Mouse (Mus musculus) C2C12 (cell line): ENCODE measurements around the gene Creg2. TPM values are rescaled to one million over a fixed set of nuclear protein-coding genes. Genes with fewer than 3 reads are reported as not detected.
"Not testable (repeated sequence)": the region's sequence is repeated elsewhere in the genome, so short reads cannot be mapped to it uniquely, and the experiment has no call there.

Experiments
- H3K27me3 ChIP-seq: one replicate; pipeline ENCODE4 v1.6.1; 2011; ENCODE audit not compliant: control insufficient read depth, insufficient read depth, insufficient read length
- H3K36me3 ChIP-seq: one replicate; pipeline ENCODE4 v1.6.1; 2011; ENCODE audit not compliant: control insufficient read depth, insufficient read depth
- H3K4me3 ChIP-seq: one replicate; pipeline ENCODE4 v1.5.1; 2011; ENCODE audit warnings: mild to moderate bottlenecking, control low read depth; ENCODE audit not compliant: poor library complexity, insufficient read depth, severe bottlenecking
- H3K79me2 ChIP-seq: one replicate; pipeline ENCODE4 v1.6.1; 2011; ENCODE audit not compliant: control insufficient read depth, insufficient read depth
- H3K79me3 ChIP-seq: one replicate; pipeline ENCODE4 v1.6.1; 2011; ENCODE audit warnings: low read depth, control low read depth
- H3ac ChIP-seq: one replicate; pipeline ENCODE3; 2011; ENCODE audit warnings: low read depth; ENCODE audit not compliant: control insufficient read depth, insufficient read length
- CEBPB ChIP-seq: IDR thresholded peaks from one replicate; pipeline ENCODE4 v1.6.1; 2011; ENCODE audit warnings: low read depth, mild to moderate bottlenecking, control low read depth, moderate library complexity
- CTCF ChIP-seq: IDR thresholded peaks from one replicate; pipeline ENCODE4 v1.5.1; 2011; ENCODE audit not compliant: control insufficient read depth, insufficient read depth, insufficient read length
- FOSL1 ChIP-seq: IDR thresholded peaks from one replicate; pipeline ENCODE4 v1.8.0; 2011; ENCODE audit warnings: mild to moderate bottlenecking, low read length; ENCODE audit not compliant: poor library complexity, insufficient read depth, severe bottlenecking
- MAX ChIP-seq: IDR thresholded peaks from one replicate; pipeline ENCODE4 v1.6.1; 2011; ENCODE audit warnings: mild to moderate bottlenecking, control low read depth
- MYOD1 ChIP-seq: IDR thresholded peaks from one replicate; pipeline ENCODE4 v1.6.1; 2011; ENCODE audit warnings: low read depth; ENCODE audit not compliant: control insufficient read depth, insufficient read length
- MYOG ChIP-seq: IDR thresholded peaks from one replicate; pipeline ENCODE4 v1.6.1; 2011; ENCODE audit not compliant: control insufficient read depth, insufficient read length; ENCODE audit errors: extremely low read depth
- USF1 ChIP-seq: IDR thresholded peaks from one replicate; pipeline ENCODE4 v1.6.1; 2011; ENCODE audit warnings: low read depth, mild to moderate bottlenecking, control low read depth, moderate library complexity
- polyA plus RNA-seq: library from polyadenylated mRNA; unstranded; fragments of >200 nt; fragmentation: generic; extraction: Trizol; gene quantifications from one replicate; pipeline ENCODE4 v1.2.1, GENCODE M21; 2012; ENCODE audit warnings: missing spikeins

The Creg2 gene
- polyA plus RNA-seq, 1 experiment = not detected

DNA sequence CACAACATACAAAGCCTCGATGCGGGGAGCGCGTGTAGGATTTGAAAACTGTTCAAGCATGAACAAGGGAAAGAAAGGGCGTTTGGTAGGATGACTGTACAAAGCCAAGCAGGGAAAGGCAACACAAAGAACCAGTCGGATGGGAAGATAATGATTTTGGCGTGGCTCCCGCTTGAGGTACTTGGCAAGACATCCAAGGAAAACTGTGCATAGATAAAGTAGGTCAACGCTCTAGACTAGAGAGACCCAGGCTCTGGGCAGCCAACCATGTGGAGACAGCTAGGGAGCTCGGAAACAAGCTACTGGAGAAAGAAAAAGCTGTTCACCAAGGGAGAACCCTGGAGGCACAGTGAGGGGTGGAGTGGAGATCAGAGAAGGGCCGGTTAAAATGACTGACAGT is 52.5 kb downstream of the Creg2 start:
- Histone ChIP-seq H3K36me3 (no peaks in the 10 kb centered on the region), H3K79me3 (no peaks in the 10 kb centered on the region), H3ac (no peak overlapping the region), H3K27me3 (no peaks in the 10 kb centered on the region), H3K4me3 (no peak overlapping the region), H3K79me2 (no peaks in the 10 kb centered on the region)
- no peak for TF ChIP-seq MYOD1
- TF ChIP-seq USF1 = no peak
- no peak for TF ChIP-seq FOSL1
- no peak for TF ChIP-seq MYOG
- no peak for TF ChIP-seq CEBPB
- TF ChIP-seq MAX = no peak
- TF ChIP-seq CTCF = no peak

DNA sequence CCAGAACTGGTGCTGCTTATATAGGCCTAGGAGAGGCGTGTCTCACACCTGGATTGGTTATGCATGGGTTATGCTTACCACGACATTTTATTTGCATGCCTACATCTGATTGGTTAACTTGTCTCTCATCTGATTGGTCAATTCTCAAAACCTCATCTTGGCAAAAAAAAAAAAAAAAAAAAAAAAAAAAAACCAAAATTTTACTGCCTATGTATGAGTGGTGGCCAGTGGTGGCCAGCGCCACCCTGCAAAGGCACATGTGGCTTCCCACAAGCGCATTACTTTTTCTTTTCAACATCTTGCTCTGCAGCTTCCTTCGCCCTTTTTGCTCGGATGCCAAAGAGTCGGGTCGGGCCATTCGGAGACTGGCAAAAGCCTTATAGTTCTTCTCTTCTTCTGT is 54.1 kb downstream of the Creg2 start:
- not testable (repeated sequence) for H3K4me3 ChIP-seq, H3K79me2 ChIP-seq, H3K27me3 ChIP-seq, H3ac ChIP-seq, H3K79me3 ChIP-seq, H3K36me3 ChIP-seq

DNA sequence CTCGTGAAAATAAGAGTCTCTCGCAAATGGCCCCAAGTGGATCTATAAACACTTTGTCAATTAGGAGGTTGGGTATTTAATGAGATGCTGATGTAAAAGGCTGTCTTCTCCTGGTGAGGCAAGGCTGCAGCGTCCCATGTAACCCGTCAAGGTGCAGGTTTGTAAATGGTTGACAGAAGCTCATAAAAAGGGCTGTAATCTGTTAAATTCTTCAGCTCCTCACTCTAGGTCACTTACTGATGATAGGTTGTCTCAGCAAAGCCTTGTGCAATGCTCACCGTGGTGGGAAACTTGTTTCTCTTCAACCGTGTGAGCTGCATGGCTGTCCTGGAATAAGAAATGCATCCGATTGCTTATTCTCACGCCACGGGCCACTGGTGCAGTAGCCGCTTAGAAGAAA is 57.4 kb downstream of the Creg2 start:
- H3K4me3 ChIP-seq = no peak overlapping the region
- no peak overlapping the region for H3ac ChIP-seq
- no peaks in the 10 kb centered on the region for H3K79me3 ChIP-seq
- no peaks in the 10 kb centered on the region for H3K79me2 ChIP-seq
- H3K27me3 ChIP-seq = no peaks in the 10 kb centered on the region
- no peak for TF ChIP-seq MYOD1
- TF ChIP-seq MYOG = no peak
- H3K36me3 ChIP-seq = no peaks in the 10 kb centered on the region

DNA sequence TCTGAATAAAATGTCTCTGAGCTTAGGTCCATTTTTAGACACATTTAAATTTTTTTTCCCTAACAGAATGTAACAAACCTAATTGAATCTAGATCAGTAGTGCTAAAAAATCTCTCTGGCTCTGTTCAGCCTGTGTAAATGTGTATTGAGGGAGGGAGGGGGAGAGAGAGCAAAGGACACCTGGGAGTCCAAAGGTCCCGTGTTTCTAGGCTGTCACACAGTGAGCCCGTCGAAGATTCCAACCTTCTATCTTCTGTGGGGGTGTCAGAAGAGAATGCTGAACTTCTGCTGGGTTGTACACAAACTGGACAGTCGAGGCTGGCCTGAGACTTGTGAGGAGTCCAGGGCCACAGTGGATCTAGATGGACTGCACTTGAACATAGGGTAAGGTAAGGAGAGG is 59.2 kb downstream of the Creg2 start:
- TF ChIP-seq MAX (no peak), FOSL1 (no peak), MYOD1 (no peak), CEBPB (no peak), CTCF (no peak)
- no peak overlapping the region for H3ac ChIP-seq
- H3K36me3 ChIP-seq = no peaks in the 10 kb centered on the region
- H3K79me3 ChIP-seq = no peaks in the 10 kb centered on the region
- no peaks in the 10 kb centered on the region for H3K27me3 ChIP-seq
- H3K79me2 ChIP-seq = no peaks in the 10 kb centered on the region
- H3K4me3 ChIP-seq = no peak overlapping the region

DNA sequence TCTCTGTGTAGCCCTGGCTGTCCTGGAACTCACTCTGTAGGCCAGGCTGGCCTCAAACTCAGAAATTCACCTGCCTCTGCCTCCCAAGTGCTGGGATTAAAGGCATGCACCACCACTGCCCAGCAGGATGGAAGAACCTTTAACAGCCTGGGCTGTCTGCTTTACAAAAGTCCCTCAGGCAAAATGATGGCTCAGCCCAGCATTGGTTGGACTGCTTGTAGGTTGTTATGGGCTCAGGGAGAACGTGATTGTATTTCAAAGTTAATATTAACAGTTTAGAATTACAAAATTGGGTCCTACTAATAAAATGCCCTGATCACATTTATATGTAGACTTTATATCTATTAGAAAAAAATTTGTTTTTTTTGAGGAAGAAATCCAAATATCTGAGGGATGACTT is 59.7 kb downstream of the Creg2 start:
- H3K79me2 ChIP-seq, H3K79me3 ChIP-seq, H3K4me3 ChIP-seq, H3K36me3 ChIP-seq, H3K27me3 ChIP-seq, H3ac ChIP-seq: not testable (repeated sequence)

DNA sequence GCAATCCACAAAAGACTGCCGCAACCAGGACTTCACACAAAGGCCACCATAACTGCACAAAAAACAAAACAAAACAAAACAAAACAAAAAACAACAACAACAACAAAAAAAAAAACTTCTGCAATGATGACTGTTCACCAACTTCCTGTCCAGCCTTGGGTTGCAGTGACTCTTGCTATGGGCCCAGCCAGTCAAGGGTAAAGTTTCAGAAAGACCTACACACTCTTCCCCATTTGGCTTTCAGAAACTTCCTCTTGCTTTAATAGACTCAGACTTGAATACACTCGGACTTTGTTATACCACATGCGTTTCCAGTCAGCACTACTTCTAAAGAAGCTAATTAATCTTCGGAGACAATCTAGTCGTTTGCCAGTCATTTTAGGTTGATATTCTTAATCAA is 61.1 kb downstream of the Creg2 start:
- Histone ChIP-seq H3K27me3 (peaks cover 4% of the 10 kb centered on the region), H3K79me2 (no peaks in the 10 kb centered on the region), H3K79me3 (no peaks in the 10 kb centered on the region), H3ac (no peak overlapping the region), H3K4me3 (no peak overlapping the region), H3K36me3 (no peaks in the 10 kb centered on the region)
- TF ChIP-seq MAX (no peak), CEBPB (no peak), FOSL1 (no peak), MYOD1 (no peak), CTCF (no peak), USF1 (no peak), MYOG (no peak)

DNA sequence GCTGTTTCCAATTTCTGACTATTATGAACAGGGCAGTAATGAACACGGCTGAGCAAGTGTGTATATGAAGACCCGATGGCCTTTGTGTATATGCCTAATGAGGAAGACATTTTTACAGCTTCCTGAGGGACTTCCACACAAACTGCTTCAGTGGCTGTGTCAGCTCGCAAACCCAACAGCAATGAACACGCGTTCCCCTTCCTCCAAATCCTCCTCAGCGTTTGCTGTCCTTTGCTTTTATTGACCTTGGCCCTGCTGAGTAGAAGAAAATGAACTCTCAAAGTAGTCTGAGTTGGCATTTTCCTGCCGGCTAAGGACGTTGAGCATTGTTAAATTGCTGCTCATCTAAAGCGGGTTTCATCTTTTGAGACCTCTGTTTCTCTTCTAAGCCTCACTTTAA is 65.9 kb downstream of the Creg2 start:
- Histone ChIP-seq H3K4me3 (no peak overlapping the region), H3ac (no peak overlapping the region), H3K79me3 (no peaks in the 10 kb centered on the region), H3K36me3 (no peaks in the 10 kb centered on the region), H3K27me3 (peaks cover 21% of the 10 kb centered on the region), H3K79me2 (no peaks in the 10 kb centered on the region)
- TF ChIP-seq MYOG (no peak), CEBPB (no peak), MYOD1 (no peak), FOSL1 (no peak), CTCF (no peak), USF1 (no peak), MAX (no peak)
